Mouse (Mus musculus) spleen, postnatal 36 days (tissue): ENCODE measurements around the gene Suox.
A peak's percentile ranks its signal among the peaks of the same experiment; 100 is the strongest.
"Not testable (repeated sequence)": the region's sequence is repeated elsewhere in the genome, so short reads cannot be mapped to it uniquely, and the experiment has no call there.

ENCODE experiments used
- DNase-seq, 2 experiments: peaks; one replicate each; pipeline ENCODE4 v3.0.0; 2022; ENCODE audit warnings: low spot score in 2 of 2, mixed read lengths in 1 of 2

The Suox gene

GRCm38 (mm10) chr10:128627398-128628317, 46.2 kb downstream of the Suox start:
- DNase-seq, result peak in 1 of 2 experiments; percentile 27

- DNase-seq, result peak; percentile 94 to 97
These were observed 47.3 kb downstream of the Suox start, which contains the start of gene Rps26 for GRCm38 (mm10) chr10:128626311-128627310. Rps26 (minus strand) TSS chr10:128626747.

GRCm38 (mm10) chr10:128625287-128625894, 48.5 kb downstream of the Suox start:
- DNase-seq, result no peak

GRCm38 (mm10) chr10:128623106-128623613, 50.7 kb downstream of the Suox start:
- not testable (repeated sequence) for DNase-seq

- no peak for DNase-seq
These were observed 51.2 kb downstream of the Suox start for GRCm38 (mm10) chr10:128622702-128623101.

- no peak for DNase-seq
These were observed 51.8 kb downstream of the Suox start for GRCm38 (mm10) chr10:128621986-128622520.

- DNase-seq, result no peak
These were observed 53.6 kb downstream of the Suox start for GRCm38 (mm10) chr10:128620241-128620640.
